Mouse (Mus musculus) C2C12 (cell line): ENCODE data around the gene Spryd4.
A peak's percentile ranks its signal among the peaks of the same experiment; 100 is the strongest.

Experiments used
- CEBPB ChIP-seq: IDR thresholded peaks from one replicate; pipeline ENCODE4 v1.6.1; 2011; ENCODE audit warnings: low read depth, mild to moderate bottlenecking, control low read depth, moderate library complexity
- CTCF ChIP-seq: IDR thresholded peaks from one replicate; pipeline ENCODE4 v1.5.1; 2011; ENCODE audit not compliant: control insufficient read depth, insufficient read depth, insufficient read length
- USF1 ChIP-seq: IDR thresholded peaks from one replicate; pipeline ENCODE4 v1.6.1; 2011; ENCODE audit warnings: low read depth, mild to moderate bottlenecking, control low read depth, moderate library complexity

DNA sequence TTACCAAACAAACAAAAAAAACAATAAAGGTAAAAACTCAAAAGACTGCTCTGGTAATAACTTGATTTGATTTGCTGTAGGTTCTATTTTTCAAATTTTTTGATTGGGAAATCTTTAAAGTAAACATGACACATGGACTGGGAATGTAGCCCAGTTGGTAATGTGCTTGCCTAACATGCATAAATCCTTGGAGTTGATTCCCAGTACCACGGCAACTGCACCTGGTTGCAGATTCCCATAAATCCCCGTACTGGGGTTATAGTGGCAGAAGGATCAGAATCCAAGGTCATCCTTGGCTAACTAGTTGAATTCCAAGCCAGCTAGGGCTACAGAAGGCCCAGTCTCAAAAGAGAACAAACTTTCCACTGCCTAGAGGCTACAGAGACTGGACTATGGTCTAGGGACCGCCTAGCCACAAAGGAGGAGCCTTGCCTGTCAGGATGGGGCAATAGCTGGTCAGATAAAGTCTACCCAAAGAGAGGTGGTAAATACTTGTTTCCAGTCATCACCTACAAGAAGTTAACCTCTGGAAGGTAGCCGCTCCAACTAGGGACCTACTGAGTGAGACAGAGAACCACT, 42.2 kb upstream of the Spryd4 start, which contains the start of gene Apon:
- TF ChIP-seq CTCF (no peak), USF1 (no peak), CEBPB (peak; percentile 65)
